Mouse (Mus musculus) stomach, postnatal 0 days (tissue): ENCODE measurements around the gene Itfg2. TPM values are rescaled to one million over a fixed set of nuclear protein-coding genes. Genes with fewer than 3 reads are reported as not detected.

Experiments
- ATAC-seq: fragments of 200-750 bp; cut with Nextera tagmentation; 2 replicates; pipeline ENCODE4 v1.8.0; 2017; ENCODE audit not compliant: low FRiP score, low TSS enrichment
- DNase-seq: peaks from one replicate; pipeline ENCODE4 v3.0.0-alpha.2; 2016; ENCODE audit warnings: low spot score
- H3K27ac ChIP-seq: fragments of 300-500 bp; sonication (generic); replicated peaks from 2 replicates; pipeline ENCODE4 v1.5.1; 2014; ENCODE audit warnings: mild to moderate bottlenecking, control low read depth
- H3K27me3 ChIP-seq: fragments of 300-500 bp; sonication (generic); 2 replicates; pipeline ENCODE4 v1.6.1; 2014; ENCODE audit warnings: low read length; ENCODE audit not compliant: control insufficient read depth, insufficient read depth
- H3K36me3 ChIP-seq: fragments of 300-500 bp; sonication (generic); 2 replicates; pipeline ENCODE4 v1.6.1; 2014; ENCODE audit warnings: low read length, mixed read lengths; ENCODE audit not compliant: control insufficient read depth, insufficient read depth
- H3K4me1 ChIP-seq: fragments of 300-500 bp; sonication (generic); replicated peaks from 2 replicates; pipeline ENCODE4 v1.6.1; 2014; ENCODE audit warnings: antibody characterized with exemption; ENCODE audit not compliant: control insufficient read depth, insufficient read depth
- H3K4me2 ChIP-seq: fragments of 300-500 bp; sonication (generic); replicated peaks from 2 replicates; pipeline ENCODE4 v1.6.1; 2014; ENCODE audit warnings: low read depth, mild to moderate bottlenecking, control low read depth, moderate library complexity
- H3K4me3 ChIP-seq: fragments of 300-500 bp; sonication (generic); 2 replicates; pipeline ENCODE4 v1.5.1; 2014; ENCODE audit warnings: low read depth, low read length, control low read depth
- H3K9ac ChIP-seq: fragments of 300-500 bp; sonication (generic); 2 replicates; pipeline ENCODE4 v1.6.1; 2014; ENCODE audit warnings: mild to moderate bottlenecking, low read length, control low read depth, mixed read lengths
- H3K9me3 ChIP-seq: fragments of 300-500 bp; sonication (generic); 2 replicates; pipeline ENCODE4 v1.6.1; 2016; ENCODE audit warnings: low read length; ENCODE audit not compliant: control insufficient read depth
- CTCF ChIP-seq: IDR thresholded peaks from 2 replicates; pipeline ENCODE4 v1.5.1; 2016; ENCODE audit warnings: antibody characterized with exemption, low read depth, mild to moderate bottlenecking, moderate library complexity
- EP300 ChIP-seq: optimal IDR thresholded peaks from 2 replicates; pipeline ENCODE3; 2016; ENCODE audit warnings: antibody characterized with exemption
- WGBS: fragments of 180-500 bp; shearing (Covaris S2); extraction: QIAGEN DNeasy Blood & Tissue Kit; methylation state at CpG from one replicate; pipeline ENCODE4 v1.1.7; 2014; 5-methylcytosine and 5-hydroxymethylcytosine counted together
- polyA plus RNA-seq: library from polyadenylated mRNA; unstranded; fragments of >200 nt; fragmentation: Nextera tagmentation; extraction: Ambion mirVana; gene quantifications from 2 replicates; pipeline ENCODE4 v1.2.1, GENCODE M21; 2015

Itfg2 gene
- polyA plus RNA-seq, 1 experiment from 2014 or later, result 14.8 TPM

GRCm38 (mm10) chr6:128404708-128405107, 20.0 kb downstream of the Itfg2 start:
- 59% methylated on average over 5 of the region's 5 CpGs for WGBS
- DNase-seq (no peak), ATAC-seq (no peak)

GRCm38 (mm10) chr6:128399421-128400185, 25.1 kb downstream of the Itfg2 start:
- H3K9me3 ChIP-seq, result no peaks in the 10 kb centered on the region
- no peaks in the 10 kb centered on the region for H3K27me3 ChIP-seq
- ATAC-seq (peak; percentile 53; the same call in 1 of the 2 replicates), DNase-seq (peak; percentile 34)
- peak overlapping the region; percentile 43; the same call in 1 of the 2 replicates for H3K9ac ChIP-seq
- H3K36me3 ChIP-seq, result no peaks in the 10 kb centered on the region
- 20% methylated on average over 21 of the region's 21 CpGs for WGBS
- H3K4me3 ChIP-seq, result peak overlapping the region; percentile 14
- TF ChIP-seq CTCF (no peak), EP300 (no peak)
- peak overlapping the region; percentile 51 for H3K4me2 ChIP-seq
- no peak overlapping the region for H3K27ac ChIP-seq
- H3K4me1 ChIP-seq, result peaks cover 3% of the 10 kb centered on the region; the same call in 1 of the 2 replicates

More at GRCm38 (mm10) chr6:128404708-128405107, 20.0 kb downstream of the Itfg2 start:
- Histone ChIP-seq H3K4me2 (no peak overlapping the region), H3K4me1 (peaks cover 3% of the 10 kb centered on the region; the same call in 1 of the 2 replicates), H3K36me3 (peaks cover 3% of the 10 kb centered on the region; the same call in 1 of the 2 replicates), H3K9me3 (no peaks in the 10 kb centered on the region), H3K4me3 (no peak overlapping the region), H3K27ac (no peak overlapping the region), H3K9ac (no peak overlapping the region), H3K27me3 (no peaks in the 10 kb centered on the region)
- TF ChIP-seq EP300 (no peak), CTCF (no peak)

GRCm38 (mm10) chr6:128398996-128399395, 25.7 kb downstream of the Itfg2 start, which contains the start of gene Nrip2:
Nrip2 (plus strand) TSS chr6:128399296.
- H3K9ac ChIP-seq, result peak within 1 kb of the TSS; percentile 43; the same call in 1 of the 2 replicates
- WGBS, result 60% methylated on average over 3 of the region's 3 CpGs

GRCm38 (mm10) chr6:128397574-128398261, 27.0 kb downstream of the Itfg2 start:
- DNase-seq (no peak), ATAC-seq (no peak)
- Histone ChIP-seq H3K27me3 (no peaks in the 10 kb centered on the region), H3K4me3 (no peak overlapping the region), H3K9me3 (no peaks in the 10 kb centered on the region), H3K36me3 (no peaks in the 10 kb centered on the region), H3K9ac (no peak overlapping the region), H3K4me1 (peaks cover 3% of the 10 kb centered on the region; the same call in 1 of the 2 replicates), H3K4me2 (no peak overlapping the region), H3K27ac (no peak overlapping the region)
- 64% methylated on average over 7 of the region's 7 CpGs for WGBS
- TF ChIP-seq EP300 (no peak), CTCF (no peak)

More at GRCm38 (mm10) chr6:128398996-128399395, 25.7 kb downstream of the Itfg2 start, which contains the start of gene Nrip2:
- Histone ChIP-seq H3K27me3 (no peaks in the 10 kb centered on the region), H3K4me2 (peak within 1 kb of the TSS; percentile 51), H3K36me3 (no peaks in the 10 kb centered on the region), H3K4me3 (peak within 1 kb of the TSS; percentile 14), H3K4me1 (peaks cover 3% of the 10 kb centered on the region; the same call in 1 of the 2 replicates), H3K27ac (no peak within 1 kb of the TSS), H3K9me3 (no peaks in the 10 kb centered on the region)
- TF ChIP-seq EP300 (no peak), CTCF (no peak)
- ATAC-seq, result no peak
- no peak for DNase-seq

- ATAC-seq (no peak), DNase-seq (no peak)
- no peaks in the 10 kb centered on the region for H3K27me3 ChIP-seq
- H3K9ac ChIP-seq, result no peak overlapping the region
- WGBS, result 27% methylated on average over 1 of the region's 1 CpGs
- H3K4me2 ChIP-seq, result no peak overlapping the region
- no peaks in the 10 kb centered on the region for H3K9me3 ChIP-seq
- no peaks in the 10 kb centered on the region for H3K36me3 ChIP-seq
- H3K4me1 ChIP-seq, result no peaks in the 10 kb centered on the region
- H3K27ac ChIP-seq, result no peak overlapping the region
- TF ChIP-seq EP300 (no peak), CTCF (no peak)
- no peak overlapping the region for H3K4me3 ChIP-seq
These were observed 34.0 kb downstream of the Itfg2 start for GRCm38 (mm10) chr6:128390683-128391082.

- Histone ChIP-seq H3K27ac (no peak overlapping the region), H3K9ac (no peak overlapping the region), H3K4me3 (no peak overlapping the region), H3K27me3 (no peaks in the 10 kb centered on the region), H3K9me3 (no peaks in the 10 kb centered on the region), H3K4me1 (no peaks in the 10 kb centered on the region), H3K36me3 (no peaks in the 10 kb centered on the region), H3K4me2 (no peak overlapping the region)
- TF ChIP-seq CTCF (no peak), EP300 (no peak)
- ATAC-seq (no peak), DNase-seq (no peak)
- WGBS, result 74% methylated on average over 1 of the region's 1 CpGs
These were observed 35.5 kb downstream of the Itfg2 start for GRCm38 (mm10) chr6:128389185-128389584.
